Mouse (Mus musculus) ES-Bruce4 (cell line): ENCODE results near the gene Adgrl2.

Experiments used
- CTCF ChIP-seq: IDR thresholded peaks from one replicate; pipeline ENCODE4 v1.8.1; 2011; ENCODE audit warnings: low read depth, low read length
- EP300 ChIP-seq: IDR thresholded peaks from 2 replicates; pipeline ENCODE4 v1.6.1; 2011; ENCODE audit warnings: low read depth, low read length; ENCODE audit not compliant: insufficient read depth
- POLR2A ChIP-seq: IDR thresholded peaks from one replicate; pipeline ENCODE4 v1.8.1; 2011; ENCODE audit warnings: low read length; ENCODE audit not compliant: insufficient read depth

- no peak for TF ChIP-seq CTCF
- no peak for TF ChIP-seq POLR2A
- TF ChIP-seq EP300, result no peak
These were observed 108.9 kb downstream of the Adgrl2 start for GRCm38 (mm10) chr3:148881431-148881830.
